Mouse (Mus musculus): Measurements from ENCODE around the gene Eif2b3. TPM values are rescaled to one million over a fixed set of nuclear protein-coding genes. Genes with fewer than 3 reads are reported as not detected.

The Eif2b3 gene
- polyA plus RNA-seq, 1 experiment: 1.5 TPM

DNA sequence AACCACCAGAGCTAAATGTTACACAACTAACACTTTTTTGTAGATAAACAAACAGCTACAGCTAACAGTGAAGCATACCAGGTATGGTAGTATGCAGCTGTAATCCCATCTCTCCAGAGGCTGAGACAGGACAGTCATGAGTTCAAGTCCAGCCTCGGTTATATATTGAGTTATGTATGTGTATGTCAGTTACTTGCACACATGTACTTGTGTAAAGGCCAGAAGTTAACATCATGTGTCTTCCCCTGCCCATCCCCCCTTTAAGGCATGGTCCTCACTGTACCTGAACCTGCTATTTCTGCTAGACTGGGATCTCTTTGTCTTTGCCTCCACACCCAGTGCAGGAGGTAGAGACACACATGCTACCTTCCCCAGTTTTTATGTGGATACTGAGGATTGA lies 30.3 kb downstream of the Eif2b3 start:
- WGBS: 100% methylated on average over 1 of the region's 1 CpGs
- H3K36me3 ChIP-seq (ENCODE audit: control insufficient read depth, insufficient read depth, low read length): peaks cover 9% of the 10 kb centered on the region
- TF ChIP-seq CTCF (IDR thresholded peaks at IDR 0.05; ENCODE audit: extremely low read depth, insufficient read length, insufficient replicate concordance, low read depth, low read length): no peak
- no peak for TF ChIP-seq POLR2A (IDR thresholded peaks at IDR 0.05; ENCODE audit: low read depth, low read length)
- H3K27ac ChIP-seq (ENCODE audit: insufficient read depth, low read depth, low read length): no peak overlapping the region
- no peaks in the 10 kb centered on the region for H3K27me3 ChIP-seq (ENCODE audit: control insufficient read depth, insufficient read depth, low read length)
- H3K4me3 ChIP-seq (ENCODE audit: low read depth, low read length): no peak overlapping the region
- 0 out of 2 replicates have a peak, but pooled peaks cover 2% of the 10 kb centered on the region for H3K4me1 ChIP-seq (ENCODE audit: control insufficient read depth, insufficient read depth, insufficient read length, low read length)

DNA sequence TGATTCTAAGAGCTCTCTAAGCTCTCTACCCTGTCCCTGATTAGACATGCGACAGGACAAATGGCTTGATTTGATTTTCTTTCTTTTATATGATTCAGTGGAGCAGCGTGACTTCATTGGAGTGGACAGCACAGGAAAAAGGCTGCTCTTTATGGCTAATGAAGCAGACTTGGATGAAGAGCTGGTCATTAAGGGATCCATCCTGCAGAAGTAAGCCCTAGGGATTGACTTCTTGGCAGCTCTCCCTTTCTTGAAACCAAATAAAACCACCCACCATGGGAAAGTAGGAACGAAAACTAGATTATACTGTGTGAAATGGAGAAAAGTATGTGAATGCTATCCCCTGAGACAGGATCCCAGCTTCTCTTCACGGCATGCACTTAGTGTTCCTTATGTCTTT lies 33.4 kb downstream of the Eif2b3 start:
- TF ChIP-seq CTCF (IDR thresholded peaks at IDR 0.05; ENCODE audit: extremely low read depth, insufficient read length, insufficient replicate concordance, low read depth, low read length): no peak
- TF ChIP-seq POLR2A (IDR thresholded peaks at IDR 0.05; ENCODE audit: low read depth, low read length): no peak
- H3K4me3 ChIP-seq (ENCODE audit: low read depth, low read length): no peak overlapping the region
- no peaks in the 10 kb centered on the region for H3K4me1 ChIP-seq (ENCODE audit: control insufficient read depth, insufficient read depth, insufficient read length, low read length)
- H3K27me3 ChIP-seq (ENCODE audit: control insufficient read depth, insufficient read depth, low read length): no peaks in the 10 kb centered on the region
- no peak overlapping the region for H3K27ac ChIP-seq (ENCODE audit: insufficient read depth, low read depth, low read length)
- 89% methylated on average over 4 of the region's 4 CpGs for WGBS
- H3K36me3 ChIP-seq (ENCODE audit: control insufficient read depth, insufficient read depth, low read length): peaks cover 5% of the 10 kb centered on the region

DNA sequence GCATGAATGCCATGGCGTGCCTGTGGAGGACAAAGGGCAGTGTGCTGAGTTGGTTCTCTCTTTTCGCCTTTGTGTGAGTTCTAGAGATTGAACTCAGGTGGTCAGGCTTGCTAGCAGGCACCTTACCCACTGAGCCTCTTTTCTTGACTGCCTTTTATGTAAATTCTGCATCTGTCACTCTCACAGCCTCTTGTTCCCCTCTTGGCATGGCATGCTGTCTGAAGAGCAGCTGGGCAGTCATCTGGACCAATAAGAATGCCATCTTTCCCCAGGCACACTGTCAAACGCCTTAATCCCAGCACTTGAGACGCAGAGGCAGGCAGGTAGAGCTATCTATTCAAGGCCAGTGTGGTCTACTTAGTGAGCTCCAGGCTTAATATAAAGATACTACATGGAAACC lies 34.8 kb downstream of the Eif2b3 start:
- TF ChIP-seq POLR2A (IDR thresholded peaks at IDR 0.05; ENCODE audit: low read depth, low read length) (no peak), CTCF (IDR thresholded peaks at IDR 0.05; ENCODE audit: extremely low read depth, insufficient read length, insufficient replicate concordance, low read depth, low read length) (no peak)
- WGBS: 91% methylated on average over 4 of the region's 4 CpGs
- no peak overlapping the region for H3K27ac ChIP-seq (ENCODE audit: insufficient read depth, low read depth, low read length)

DNA sequence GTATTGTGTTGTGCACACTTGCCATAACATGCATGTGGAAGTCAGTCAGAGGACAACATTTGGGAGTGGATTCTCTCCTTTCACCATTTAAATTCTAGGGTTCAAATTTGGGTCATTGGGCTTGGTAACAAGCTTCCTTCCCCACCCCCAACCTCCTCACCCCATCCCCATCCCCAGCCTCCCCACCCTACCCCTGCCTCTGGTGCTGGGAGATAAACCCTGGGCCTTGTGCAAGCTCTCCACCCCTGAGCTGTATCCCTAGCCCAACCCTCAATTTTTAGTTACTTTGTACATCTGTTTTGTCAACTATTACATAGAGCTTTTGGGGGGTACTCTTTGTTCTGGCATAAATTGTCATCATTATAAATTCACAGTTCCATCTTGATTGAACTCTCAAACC lies 36.9 kb downstream of the Eif2b3 start:
- no peak overlapping the region for H3K4me3 ChIP-seq (ENCODE audit: low read depth, low read length)
- no peaks in the 10 kb centered on the region for H3K4me1 ChIP-seq (ENCODE audit: control insufficient read depth, insufficient read depth, insufficient read length, low read length)
- no peaks in the 10 kb centered on the region for H3K27me3 ChIP-seq (ENCODE audit: control insufficient read depth, insufficient read depth, low read length)
- no peak overlapping the region for H3K27ac ChIP-seq (ENCODE audit: insufficient read depth, low read depth, low read length)
- TF ChIP-seq CTCF (IDR thresholded peaks at IDR 0.05; ENCODE audit: extremely low read depth, insufficient read length, insufficient replicate concordance, low read depth, low read length): no peak
- peaks cover 5% of the 10 kb centered on the region; the same call in 1 of the 2 replicates for H3K36me3 ChIP-seq (ENCODE audit: control insufficient read depth, insufficient read depth, low read length)

More for the DNA sequence above, 34.8 kb downstream of the Eif2b3 start:
- Histone ChIP-seq H3K27me3 (ENCODE audit: control insufficient read depth, insufficient read depth, low read length) (no peaks in the 10 kb centered on the region), H3K4me3 (ENCODE audit: low read depth, low read length) (no peak overlapping the region), H3K4me1 (ENCODE audit: control insufficient read depth, insufficient read depth, insufficient read length, low read length) (no peaks in the 10 kb centered on the region), H3K36me3 (ENCODE audit: control insufficient read depth, insufficient read depth, low read length) (peaks cover 5% of the 10 kb centered on the region)

DNA sequence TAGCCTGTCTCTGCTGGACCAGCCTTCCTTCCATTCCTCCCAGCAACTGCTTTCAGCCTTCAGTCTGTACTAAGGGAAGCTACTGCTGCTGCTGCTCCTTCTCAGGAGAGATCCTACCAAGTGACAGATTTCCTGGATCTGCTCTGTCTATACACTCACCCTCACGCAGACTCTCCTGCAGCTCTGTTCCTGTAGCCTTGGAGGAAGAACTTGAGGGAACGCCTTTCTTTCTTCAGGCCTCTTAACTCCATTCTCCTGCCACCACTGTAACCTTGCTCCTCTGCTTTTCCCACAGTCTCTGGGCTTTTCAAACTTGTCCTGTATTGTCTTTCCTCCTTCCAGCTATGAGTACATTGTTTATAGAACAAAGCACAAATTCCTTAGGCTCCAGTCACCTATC lies 37.3 kb downstream of the Eif2b3 start:
- TF ChIP-seq CTCF (IDR thresholded peaks at IDR 0.05; ENCODE audit: extremely low read depth, insufficient read length, insufficient replicate concordance, low read depth, low read length): no peak
- Histone ChIP-seq H3K4me3 (ENCODE audit: low read depth, low read length) (no peak overlapping the region), H3K4me1 (ENCODE audit: control insufficient read depth, insufficient read depth, insufficient read length, low read length) (no peaks in the 10 kb centered on the region), H3K27ac (ENCODE audit: insufficient read depth, low read depth, low read length) (no peak overlapping the region), H3K36me3 (ENCODE audit: control insufficient read depth, insufficient read depth, low read length) (peaks cover 4% of the 10 kb centered on the region; the same call in 1 of the 2 replicates), H3K27me3 (ENCODE audit: control insufficient read depth, insufficient read depth, low read length) (no peaks in the 10 kb centered on the region)
- WGBS: 84% methylated on average over 2 of the region's 2 CpGs

DNA sequence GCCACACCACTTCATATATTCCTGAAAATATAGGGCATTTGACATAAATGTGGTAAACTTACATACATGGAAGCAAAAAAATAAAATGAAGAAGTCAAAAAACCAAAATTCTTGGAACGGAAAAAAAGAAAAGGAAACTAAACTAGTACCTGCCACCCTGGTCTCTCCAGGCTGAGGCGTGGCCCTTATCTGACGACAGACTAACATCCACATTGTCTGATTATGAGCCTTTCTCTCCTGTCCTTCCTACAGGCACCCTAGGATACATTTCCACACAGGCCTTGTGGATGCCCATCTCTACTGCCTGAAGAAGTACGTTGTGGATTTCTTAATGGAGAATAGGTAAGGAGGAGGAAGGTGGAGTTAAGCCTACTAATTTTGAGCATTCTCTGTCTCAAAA lies 39.3 kb downstream of the Eif2b3 start:
- no peaks in the 10 kb centered on the region for H3K4me1 ChIP-seq (ENCODE audit: control insufficient read depth, insufficient read depth, insufficient read length, low read length)
- H3K27ac ChIP-seq (ENCODE audit: insufficient read depth, low read depth, low read length): no peak overlapping the region
- 67% methylated on average over 4 of the region's 4 CpGs for WGBS
- H3K27me3 ChIP-seq (ENCODE audit: control insufficient read depth, insufficient read depth, low read length): no peaks in the 10 kb centered on the region
- no peak overlapping the region for H3K4me3 ChIP-seq (ENCODE audit: low read depth, low read length)
- TF ChIP-seq CTCF (IDR thresholded peaks at IDR 0.05; ENCODE audit: extremely low read depth, insufficient read length, insufficient replicate concordance, low read depth, low read length) (no peak), POLR2A (IDR thresholded peaks at IDR 0.05; ENCODE audit: low read depth, low read length) (no peak)
- peaks cover 4% of the 10 kb centered on the region; the same call in 1 of the 2 replicates for H3K36me3 ChIP-seq (ENCODE audit: control insufficient read depth, insufficient read depth, low read length)

DNA sequence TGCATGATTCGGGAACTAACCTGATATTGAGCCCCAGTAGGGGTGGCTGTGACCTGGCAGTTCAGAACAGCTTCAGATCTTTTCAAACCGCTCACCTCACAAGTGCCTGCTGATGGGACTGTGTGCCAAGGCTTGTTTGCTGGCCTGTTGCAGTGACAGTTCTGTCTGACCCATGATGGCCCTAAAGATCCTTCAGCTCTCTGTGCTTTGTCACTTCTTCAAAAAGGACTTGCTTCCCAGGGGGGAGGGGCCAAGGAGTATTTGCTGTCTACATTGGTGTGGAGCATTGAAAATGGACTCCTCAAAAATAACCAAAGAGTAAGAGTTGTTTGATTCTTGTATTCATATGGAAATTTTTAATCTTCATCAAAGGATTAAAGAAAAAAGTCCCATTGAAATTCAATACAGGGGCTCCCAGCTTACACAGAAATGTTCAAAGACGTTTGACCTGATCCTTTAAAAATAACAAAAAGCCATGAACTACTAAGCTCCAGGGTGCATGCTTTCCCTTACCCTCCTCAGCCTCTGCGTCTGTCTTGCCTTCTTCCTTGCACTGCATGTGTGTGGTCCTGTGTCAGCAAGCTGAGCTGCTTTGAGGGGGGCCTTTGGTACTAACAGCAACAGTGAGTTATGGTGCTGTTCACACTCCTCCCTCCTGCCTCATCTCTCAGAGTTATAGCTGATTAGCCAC lies 43.6 kb downstream of the Eif2b3 start:
- TF ChIP-seq CTCF (IDR thresholded peaks at IDR 0.05; ENCODE audit: extremely low read depth, insufficient read length, insufficient replicate concordance, low read depth, low read length) (no peak), POLR2A (IDR thresholded peaks at IDR 0.05; ENCODE audit: low read depth, low read length) (no peak)
- WGBS: 92% methylated on average over 4 of the region's 4 CpGs
- H3K36me3 ChIP-seq (ENCODE audit: control insufficient read depth, insufficient read depth, low read length): peaks cover 13% of the 10 kb centered on the region

More for the DNA sequence above, 43.6 kb downstream of the Eif2b3 start:
- Histone ChIP-seq H3K4me3 (ENCODE audit: low read depth, low read length) (no peak overlapping the region), H3K27me3 (ENCODE audit: control insufficient read depth, insufficient read depth, low read length) (no peaks in the 10 kb centered on the region), H3K27ac (ENCODE audit: insufficient read depth, low read depth, low read length) (no peak overlapping the region), H3K4me1 (ENCODE audit: control insufficient read depth, insufficient read depth, insufficient read length, low read length) (no peaks in the 10 kb centered on the region)

All from small intestine, adult 2 months (tissue).